Mouse (Mus musculus): Measurements from ENCODE around the gene Lbx1.

- TF ChIP-seq CTCF (conservative IDR thresholded peaks at IDR 0.05 in 1 of 2, IDR thresholded peaks at IDR 0.05 in 1 of 2; ENCODE audit: low read depth in 2 of 2, low read length in 2 of 2) (no peak), CHD1 (IDR thresholded peaks at IDR 0.05; ENCODE audit: low read depth, low read length) (no peak), ELF1 (IDR thresholded peaks at IDR 0.05; ENCODE audit: low read depth, low read length) (no peak), USF2 (conservative IDR thresholded peaks at IDR 0.05; ENCODE audit: low read depth, low read length) (no peak), POLR2A (IDR thresholded peaks at IDR 0.05; ENCODE audit: low read depth, low read length) (no peak), EP300 (IDR thresholded peaks at IDR 0.05; ENCODE audit: low read length) (no peak), MAX (IDR thresholded peaks at IDR 0.05; ENCODE audit: low read length) (no peak)
These were observed 4.4 kb upstream of the Lbx1 start for GRCm38 (mm10) chr19:45240026-45240425.

Measured in CH12.LX (cell line).